Mouse (Mus musculus): ENCODE measurements at regions not wholly inside any gene's neighbourhood (a gene's known extent, or its start where the extent isn't known, plus 50 kb on each side); places are given as distances from the start of the nearest gene placed in this dataset.

- no peaks in the 10 kb centered on the region for H3K36me3 ChIP-seq (ENCODE audit: control insufficient read depth, insufficient read depth, low read length, poor library complexity, severe bottlenecking)
- no peak for DNase-seq (ENCODE audit: low read depth, low spot score)
- H3K27me3 ChIP-seq (ENCODE audit: control insufficient read depth, insufficient read depth, low read length, poor library complexity, severe bottlenecking): no peaks in the 10 kb centered on the region
Observed at GRCm38 (mm10) chr13:90473041-90473825, 383.8 kb upstream of the Xrcc4 start.

GRCm38 (mm10) chr13:90466096-90466495 is 376.7 kb upstream of the Xrcc4 start:
- DNase-seq (ENCODE audit: low read depth, low spot score): no peak
- H3K27me3 ChIP-seq (ENCODE audit: control insufficient read depth, insufficient read depth, low read length, poor library complexity, severe bottlenecking): no peaks in the 10 kb centered on the region
- H3K36me3 ChIP-seq (ENCODE audit: control insufficient read depth, insufficient read depth, low read length, poor library complexity, severe bottlenecking): no peaks in the 10 kb centered on the region

GRCm38 (mm10) chr13:90464051-90464450 is 374.6 kb upstream of the Xrcc4 start:
- H3K27me3 ChIP-seq (ENCODE audit: control insufficient read depth, insufficient read depth, low read length, poor library complexity, severe bottlenecking): no peaks in the 10 kb centered on the region
- H3K36me3 ChIP-seq (ENCODE audit: control insufficient read depth, insufficient read depth, low read length, poor library complexity, severe bottlenecking): no peaks in the 10 kb centered on the region
- no peak for DNase-seq (ENCODE audit: low read depth, low spot score)

GRCm38 (mm10) chr13:90463381-90463780 is 374.0 kb upstream of the Xrcc4 start:
- Histone ChIP-seq H3K27me3 (ENCODE audit: control insufficient read depth, insufficient read depth, low read length, poor library complexity, severe bottlenecking) (no peaks in the 10 kb centered on the region), H3K36me3 (ENCODE audit: control insufficient read depth, insufficient read depth, low read length, poor library complexity, severe bottlenecking) (no peaks in the 10 kb centered on the region)
- no peak for DNase-seq (ENCODE audit: low read depth, low spot score)

GRCm38 (mm10) chr13:90454631-90455030 is 365.2 kb upstream of the Xrcc4 start:
- DNase-seq (ENCODE audit: low read depth, low spot score): no peak
- no peaks in the 10 kb centered on the region for H3K36me3 ChIP-seq (ENCODE audit: control insufficient read depth, insufficient read depth, low read length, poor library complexity, severe bottlenecking)
- no peaks in the 10 kb centered on the region for H3K27me3 ChIP-seq (ENCODE audit: control insufficient read depth, insufficient read depth, low read length, poor library complexity, severe bottlenecking)

- H3K27me3 ChIP-seq (ENCODE audit: control insufficient read depth, insufficient read depth, low read length, poor library complexity, severe bottlenecking): no peaks in the 10 kb centered on the region
- DNase-seq (ENCODE audit: low read depth, low spot score): no peak
Observed at GRCm38 (mm10) chr13:90426901-90427300, 337.5 kb upstream of the Xrcc4 start.

GRCm38 (mm10) chr13:90425379-90425778 is 336.0 kb upstream of the Xrcc4 start:
- Histone ChIP-seq H3K27me3 (ENCODE audit: control insufficient read depth, insufficient read depth, low read length, poor library complexity, severe bottlenecking) (no peaks in the 10 kb centered on the region), H3K36me3 (ENCODE audit: control insufficient read depth, insufficient read depth, low read length, poor library complexity, severe bottlenecking) (no peaks in the 10 kb centered on the region)
- DNase-seq (ENCODE audit: low read depth, low spot score): no peak

More at GRCm38 (mm10) chr13:90426901-90427300, 337.5 kb upstream of the Xrcc4 start:
- no peaks in the 10 kb centered on the region for H3K36me3 ChIP-seq (ENCODE audit: control insufficient read depth, insufficient read depth, low read length, poor library complexity, severe bottlenecking)

- no peaks in the 10 kb centered on the region for H3K27me3 ChIP-seq (ENCODE audit: control insufficient read depth, insufficient read depth, low read length, poor library complexity, severe bottlenecking)
- DNase-seq (ENCODE audit: low read depth, low spot score): no peak
- no peaks in the 10 kb centered on the region for H3K36me3 ChIP-seq (ENCODE audit: control insufficient read depth, insufficient read depth, low read length, poor library complexity, severe bottlenecking)
Observed at GRCm38 (mm10) chr13:90424541-90424940, 335.1 kb upstream of the Xrcc4 start.

- Histone ChIP-seq H3K36me3 (ENCODE audit: control insufficient read depth, insufficient read depth, low read length, poor library complexity, severe bottlenecking) (no peaks in the 10 kb centered on the region), H3K27me3 (ENCODE audit: control insufficient read depth, insufficient read depth, low read length, poor library complexity, severe bottlenecking) (no peaks in the 10 kb centered on the region)
- DNase-seq (ENCODE audit: low read depth, low spot score): no peak
Observed at GRCm38 (mm10) chr13:90420966-90421365, 331.6 kb upstream of the Xrcc4 start.

- DNase-seq (ENCODE audit: low read depth, low spot score): no peak
Observed at GRCm38 (mm10) chr13:90404392-90404791, 315.0 kb upstream of the Xrcc4 start.

GRCm38 (mm10) chr13:90402061-90402460 is 312.7 kb upstream of the Xrcc4 start:
- H3K27me3 ChIP-seq (ENCODE audit: control insufficient read depth, insufficient read depth, low read length, poor library complexity, severe bottlenecking): no peaks in the 10 kb centered on the region
- DNase-seq (ENCODE audit: low read depth, low spot score): no peak

More at GRCm38 (mm10) chr13:90404392-90404791, 315.0 kb upstream of the Xrcc4 start:
- Histone ChIP-seq H3K27me3 (ENCODE audit: control insufficient read depth, insufficient read depth, low read length, poor library complexity, severe bottlenecking) (no peaks in the 10 kb centered on the region), H3K36me3 (ENCODE audit: control insufficient read depth, insufficient read depth, low read length, poor library complexity, severe bottlenecking) (no peaks in the 10 kb centered on the region)

GRCm38 (mm10) chr13:90401496-90401895 is 312.1 kb upstream of the Xrcc4 start:
- Histone ChIP-seq H3K27me3 (ENCODE audit: control insufficient read depth, insufficient read depth, low read length, poor library complexity, severe bottlenecking) (no peaks in the 10 kb centered on the region), H3K36me3 (ENCODE audit: control insufficient read depth, insufficient read depth, low read length, poor library complexity, severe bottlenecking) (no peaks in the 10 kb centered on the region)
- no peak for DNase-seq (ENCODE audit: low read depth, low spot score)

More at GRCm38 (mm10) chr13:90402061-90402460, 312.7 kb upstream of the Xrcc4 start:
- no peaks in the 10 kb centered on the region for H3K36me3 ChIP-seq (ENCODE audit: control insufficient read depth, insufficient read depth, low read length, poor library complexity, severe bottlenecking)

GRCm38 (mm10) chr13:90395274-90396023 is 306.0 kb upstream of the Xrcc4 start:
- DNase-seq (ENCODE audit: low read depth, low spot score): no peak
- Histone ChIP-seq H3K27me3 (ENCODE audit: control insufficient read depth, insufficient read depth, low read length, poor library complexity, severe bottlenecking) (no peaks in the 10 kb centered on the region), H3K36me3 (ENCODE audit: control insufficient read depth, insufficient read depth, low read length, poor library complexity, severe bottlenecking) (no peaks in the 10 kb centered on the region)

GRCm38 (mm10) chr13:90394815-90395241 is 305.4 kb upstream of the Xrcc4 start:
- Histone ChIP-seq H3K36me3 (ENCODE audit: control insufficient read depth, insufficient read depth, low read length, poor library complexity, severe bottlenecking) (no peaks in the 10 kb centered on the region), H3K27me3 (ENCODE audit: control insufficient read depth, insufficient read depth, low read length, poor library complexity, severe bottlenecking) (no peaks in the 10 kb centered on the region)
- no peak for DNase-seq (ENCODE audit: low read depth, low spot score)

- Histone ChIP-seq H3K36me3 (ENCODE audit: control insufficient read depth, insufficient read depth, low read length, poor library complexity, severe bottlenecking) (no peaks in the 10 kb centered on the region), H3K27me3 (ENCODE audit: control insufficient read depth, insufficient read depth, low read length, poor library complexity, severe bottlenecking) (no peaks in the 10 kb centered on the region)
- DNase-seq (ENCODE audit: low read depth, low spot score): no peak
Observed at GRCm38 (mm10) chr13:90392415-90392814, 303.0 kb upstream of the Xrcc4 start.
